Mouse (Mus musculus) layer of hippocampus, postnatal 36 days (tissue): ENCODE measurements at regions not wholly inside any gene's neighbourhood (a gene's known extent, or its start where the extent isn't known, plus 50 kb on each side); places are given as distances from the start of the nearest gene placed in this dataset.
"Not testable (repeated sequence)": the region's sequence is repeated elsewhere in the genome, so short reads cannot be mapped to it uniquely, and the experiment has no call there.

Experiments
- DNase-seq, 2 experiments: peaks; one replicate each; pipeline ENCODE4 v3.0.0; 2022

DNA sequence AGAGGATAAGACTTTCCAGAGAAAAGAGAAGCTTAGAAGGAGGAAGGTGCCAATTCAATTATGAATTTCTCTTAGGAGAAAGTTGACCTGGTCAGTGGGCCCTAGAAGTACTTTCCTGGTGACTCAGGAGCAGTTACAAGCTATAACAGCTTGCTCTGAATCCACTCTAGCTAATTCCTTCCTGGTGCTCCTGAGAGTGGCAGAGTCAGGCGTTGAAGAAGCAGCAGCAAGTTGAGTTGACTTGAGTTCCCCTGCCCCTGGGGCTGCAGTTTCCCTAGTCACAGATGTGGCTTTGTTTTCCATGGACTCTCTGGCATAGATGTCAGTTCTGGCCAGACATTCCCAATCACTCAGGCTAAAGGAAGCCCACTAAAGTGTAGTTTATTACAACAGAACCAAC lies 85.9 kb downstream of the Osr1 start:
- DNase-seq = no peak

DNA sequence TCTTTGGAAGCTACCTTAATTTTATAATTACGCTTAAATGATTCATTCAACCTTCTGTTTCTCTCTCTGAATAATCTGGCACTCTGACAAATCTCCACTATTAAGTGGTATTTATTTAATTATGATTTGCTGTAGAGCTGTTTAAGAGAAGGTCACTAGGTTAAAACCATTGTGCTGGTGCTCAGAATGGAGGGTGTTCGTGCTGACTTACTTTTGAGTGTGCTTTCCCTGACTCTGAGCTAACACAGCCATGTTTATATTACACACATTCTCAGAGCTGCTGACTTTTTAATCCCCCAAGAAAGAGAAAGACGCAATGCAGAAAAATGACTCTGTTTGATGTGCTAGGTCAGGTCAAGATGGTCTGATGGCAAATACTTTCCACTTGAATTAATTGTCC lies 86.4 kb downstream of the Osr1 start:
- DNase-seq = no peak

DNA sequence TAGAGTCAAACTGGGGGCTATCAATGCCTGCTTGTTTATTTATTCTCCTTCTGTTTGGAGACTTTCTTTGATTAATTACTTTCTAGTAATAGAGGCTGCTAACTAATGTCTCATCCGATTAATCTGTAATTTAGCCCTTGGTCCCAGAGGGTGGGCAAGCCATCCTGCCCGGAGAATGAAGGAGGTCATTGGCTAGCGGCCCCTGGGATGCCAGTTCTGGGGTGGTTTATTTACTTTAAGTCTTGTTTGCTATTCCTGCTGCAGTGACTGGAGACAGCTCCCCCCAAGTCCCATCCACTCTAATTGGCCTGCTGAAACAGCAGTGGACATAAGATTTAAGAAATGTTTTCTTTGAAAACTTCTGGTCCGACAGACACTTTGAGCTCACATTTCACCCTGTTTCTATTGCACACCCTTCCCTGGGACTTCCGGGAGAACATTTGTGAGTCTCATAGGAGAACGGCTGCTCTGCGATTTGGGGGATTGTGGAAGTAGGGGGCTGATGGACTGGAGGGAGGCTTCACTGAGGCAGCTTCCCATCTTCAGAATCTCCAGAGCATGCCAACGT lies 87.4 kb downstream of the Osr1 start:
- no peak for DNase-seq

DNA sequence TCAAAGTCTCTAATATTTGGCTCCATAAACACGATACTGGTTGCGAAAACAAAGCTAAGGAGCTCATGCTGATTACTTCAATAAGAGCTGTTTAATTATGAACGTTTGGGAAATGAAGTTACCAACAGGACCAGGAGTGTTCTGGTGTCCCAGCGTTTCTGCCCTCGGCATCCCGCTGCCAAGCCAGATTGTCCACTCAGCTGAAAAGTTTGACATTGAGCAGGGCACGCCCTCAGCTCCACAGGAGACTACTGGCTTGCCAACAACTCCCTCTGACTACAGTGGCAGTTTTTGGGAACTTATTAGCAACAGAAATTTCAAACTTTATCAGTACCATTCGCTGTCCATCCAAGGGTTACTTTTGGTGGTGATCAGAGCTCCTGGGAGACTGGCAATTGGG lies 87.9 kb downstream of the Osr1 start:
- no peak for DNase-seq

DNA sequence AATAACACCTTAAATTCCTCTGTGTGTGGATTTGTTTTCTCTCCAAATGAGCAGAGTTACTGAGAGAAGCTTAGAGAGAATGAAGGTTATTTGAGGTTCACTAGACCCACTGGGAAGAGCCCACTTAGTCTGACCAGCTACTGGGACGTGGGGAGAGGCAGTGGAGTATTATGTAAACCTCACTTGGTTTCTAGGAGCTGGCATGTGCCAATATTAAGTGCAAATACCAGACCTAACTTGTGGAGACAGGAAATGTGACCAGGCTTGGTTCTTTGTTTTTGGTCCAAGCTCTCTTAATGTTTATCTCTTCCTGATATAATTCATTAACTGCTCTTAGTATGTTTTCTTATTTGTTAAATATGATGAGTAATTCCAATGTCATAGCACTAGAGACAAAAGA lies 90.4 kb downstream of the Osr1 start:
- DNase-seq = no peak

DNA sequence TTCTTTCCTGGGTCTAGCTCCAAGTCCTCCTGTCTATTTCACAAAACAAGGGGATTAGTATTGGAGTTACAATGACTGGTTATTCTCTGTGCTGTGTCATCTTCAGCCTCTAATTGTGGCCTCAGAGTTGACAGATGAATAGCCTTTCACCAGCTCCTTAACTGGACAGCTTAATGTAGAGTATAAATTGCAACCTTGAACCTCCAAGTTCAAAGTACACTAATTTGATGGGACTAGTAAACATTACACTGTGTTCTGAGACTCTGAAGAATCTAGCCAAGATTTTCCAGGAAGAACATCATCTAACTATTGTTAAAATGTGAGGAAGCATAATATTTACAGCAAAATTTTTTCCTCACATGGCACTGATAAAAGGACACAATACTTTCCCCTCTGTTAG lies 118.9 kb downstream of the Osr1 start:
- no peak for DNase-seq

DNA sequence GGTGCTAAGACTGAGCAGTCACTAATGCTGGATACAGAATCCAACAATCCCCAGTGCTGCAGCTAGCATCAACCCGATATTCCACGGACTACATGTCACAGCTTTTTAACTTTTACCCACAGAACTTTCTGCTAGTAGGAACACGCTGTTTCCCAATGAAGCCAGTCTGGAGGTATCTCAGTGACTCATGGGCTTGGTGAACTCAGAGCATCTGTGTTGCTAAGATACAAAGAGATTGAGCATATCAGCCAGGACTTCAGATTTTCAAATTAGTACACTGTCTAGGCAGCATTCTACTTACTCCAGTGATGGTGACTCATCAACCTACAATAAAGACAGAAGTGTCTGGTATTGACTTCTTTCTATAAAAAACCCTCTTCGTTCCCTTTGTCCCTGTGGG lies 119.6 kb downstream of the Osr1 start:
- DNase-seq = peak; percentile 21 to 38

DNA sequence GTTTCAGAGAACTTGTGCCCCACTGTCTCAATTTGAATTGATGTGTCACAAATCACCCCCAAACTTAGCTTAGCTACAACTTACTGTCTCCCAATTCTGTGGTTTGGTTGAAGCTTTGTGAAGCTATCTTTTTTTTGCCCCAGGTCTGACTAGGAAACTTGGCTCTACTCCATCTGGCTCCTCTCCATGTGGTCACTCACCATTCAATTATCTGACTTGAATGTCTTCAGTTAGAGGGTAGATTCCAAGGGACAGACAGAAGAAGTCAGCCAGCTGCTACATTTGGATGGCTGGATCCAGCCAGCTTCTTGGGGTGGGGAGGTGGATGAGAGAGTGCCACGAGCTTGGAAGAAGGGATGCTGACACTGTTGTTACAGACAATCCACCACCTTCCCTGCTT lies 163.0 kb downstream of the Osr1 start:
- no peak for DNase-seq

DNA sequence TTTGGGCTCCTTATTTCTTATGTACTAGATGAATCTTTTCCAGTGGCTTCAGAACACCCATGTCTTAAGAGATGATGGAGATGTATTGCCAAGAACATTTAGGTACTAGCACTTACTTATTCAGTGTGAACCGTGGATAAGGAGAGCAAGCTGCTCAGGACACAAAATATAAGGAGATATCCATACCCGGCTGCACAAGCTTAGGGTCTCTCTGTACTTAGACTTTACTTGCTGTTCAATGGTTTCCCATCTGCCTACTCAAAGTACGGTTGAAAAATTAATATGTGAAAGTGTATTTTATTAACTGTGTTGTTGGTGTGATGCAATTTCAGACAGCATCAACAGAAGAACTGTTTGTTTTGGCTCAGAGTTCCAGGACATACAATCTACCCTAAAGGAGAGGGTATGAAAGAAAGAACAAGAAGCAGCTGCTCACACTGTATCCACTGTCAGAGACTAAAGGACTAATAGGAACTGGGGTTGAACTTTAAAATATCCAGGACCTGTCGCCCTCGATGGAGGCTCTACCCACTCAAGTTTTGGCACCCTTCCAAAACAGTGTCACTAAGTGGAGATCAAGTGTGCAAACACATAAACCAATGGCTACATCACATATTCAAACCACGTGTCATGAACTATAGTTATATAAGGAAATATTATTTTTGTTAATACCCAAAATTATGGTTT lies 174.9 kb downstream of the Osr1 start:
- no peak for DNase-seq

DNA sequence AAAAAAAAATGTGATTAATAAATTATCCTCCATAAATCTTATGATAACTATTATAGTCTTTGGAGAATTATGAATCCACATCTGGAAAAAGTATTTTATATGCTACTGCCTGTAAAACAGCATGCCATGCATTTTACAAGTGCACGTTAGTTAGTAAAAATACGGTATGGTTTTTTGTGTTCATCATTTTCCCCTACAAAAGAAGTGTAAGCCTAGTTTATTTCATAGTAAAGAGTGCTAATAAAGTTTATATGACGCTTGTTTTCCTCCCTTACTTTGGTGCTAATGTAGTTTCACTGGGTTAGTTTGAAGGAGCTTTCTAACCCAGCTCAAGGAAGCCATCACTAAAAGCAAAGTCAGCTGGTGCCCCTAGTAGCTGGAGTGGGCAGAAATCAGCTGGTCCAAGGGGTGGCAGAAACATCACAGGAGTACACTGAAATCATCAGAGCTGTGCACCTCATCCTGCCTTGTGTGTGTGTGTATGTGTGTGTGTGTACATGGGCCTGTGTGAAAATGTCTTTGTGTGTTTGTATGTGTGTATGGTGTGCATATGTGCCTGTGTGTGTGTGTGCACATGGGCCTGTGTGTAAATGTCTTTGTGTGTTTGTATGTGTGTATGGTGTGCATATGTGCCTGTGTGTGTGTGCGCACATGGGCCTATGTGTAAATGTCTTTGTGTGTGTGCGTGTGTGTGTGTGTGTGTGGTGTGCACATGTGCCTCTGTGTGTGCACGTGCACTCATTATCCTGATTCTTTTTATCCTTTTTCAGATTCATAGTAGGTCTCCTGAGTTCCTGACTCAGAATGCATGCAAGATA lies 181.6 kb downstream of the Osr1 start:
- no peak for DNase-seq

DNA sequence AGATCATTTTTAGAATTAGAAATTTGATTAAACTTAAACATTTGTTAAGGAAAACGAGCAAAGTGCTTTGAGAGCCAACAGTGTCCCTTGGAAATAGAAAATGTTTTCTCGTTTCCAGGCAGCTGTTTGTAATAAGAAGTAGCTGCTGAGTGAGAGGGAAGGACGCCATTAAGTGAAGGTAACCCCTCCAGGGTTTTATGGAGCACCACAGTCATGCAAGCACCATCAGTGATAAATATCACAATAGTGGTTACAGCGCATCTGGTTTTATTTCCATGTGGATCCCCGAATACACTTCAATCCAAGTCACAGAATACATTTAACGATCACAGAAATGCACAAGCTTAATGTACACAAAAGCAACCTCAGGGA lies 182.1 kb downstream of the Osr1 start:
- DNase-seq = no peak

DNA sequence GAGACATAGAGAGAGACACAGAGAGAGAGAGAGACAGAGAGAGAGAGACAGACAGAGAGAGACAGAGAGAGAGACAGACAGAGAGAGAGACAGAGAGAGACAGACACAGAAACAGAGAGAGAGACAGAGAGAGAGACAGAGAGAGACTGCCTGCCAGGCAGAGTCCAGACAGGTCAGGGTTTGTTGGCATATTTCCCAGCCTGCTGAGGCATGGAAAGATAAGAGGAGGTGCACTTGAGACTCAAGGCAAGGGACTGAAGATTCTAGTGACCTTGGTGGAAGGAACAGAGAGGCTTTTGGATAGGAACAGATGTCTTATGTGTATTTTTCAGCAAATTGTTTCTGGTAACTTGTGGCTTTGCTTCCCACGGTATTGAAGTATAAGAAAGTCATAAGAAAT lies 186.5 kb downstream of the Osr1 start:
- DNase-seq = no peak

DNA sequence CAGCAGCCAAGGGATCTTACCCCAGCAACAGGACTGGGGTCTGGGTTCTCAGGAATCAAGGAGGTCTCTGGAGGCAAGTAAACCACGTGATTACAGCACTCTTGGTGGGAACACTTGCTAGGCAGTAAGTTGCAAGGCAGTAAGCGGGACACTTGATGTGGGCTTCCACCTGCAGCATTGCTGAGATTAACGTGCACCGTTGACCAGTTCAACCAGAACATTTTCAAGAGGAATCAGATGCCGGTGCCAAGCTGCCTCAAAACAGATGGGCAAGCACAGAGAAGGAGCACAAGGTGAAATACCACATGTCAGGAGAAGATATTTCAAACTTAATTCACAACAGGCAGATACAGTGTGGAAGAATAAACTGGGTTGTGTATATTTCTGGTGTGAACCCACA lies 190.9 kb downstream of the Osr1 start:
- no peak for DNase-seq

DNA sequence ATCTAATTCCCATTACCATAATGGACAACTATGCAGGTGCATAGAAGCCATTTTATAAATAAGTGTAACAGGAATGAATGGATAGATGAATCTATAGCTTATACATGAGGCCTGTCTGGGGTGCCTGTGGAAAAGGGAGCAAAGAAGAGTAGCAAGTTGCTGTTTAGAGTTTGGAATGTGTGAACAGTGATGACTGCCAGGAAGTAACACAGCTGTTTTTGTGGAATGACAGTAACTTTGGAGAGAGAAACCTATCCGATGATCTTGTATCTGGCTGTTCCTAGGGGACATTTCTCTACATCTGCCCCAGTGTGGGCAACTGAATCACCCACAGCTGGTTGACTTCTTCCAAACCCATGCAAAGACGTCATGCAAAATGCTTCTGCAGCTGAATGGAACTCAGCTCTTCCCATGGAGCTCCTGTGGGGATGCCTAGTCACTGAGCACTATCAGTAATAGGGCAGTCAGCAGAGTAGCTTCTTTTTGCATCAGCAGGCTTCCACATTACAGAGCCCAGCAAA lies 192.4 kb downstream of the Osr1 start:
- DNase-seq = not testable (repeated sequence)

DNA sequence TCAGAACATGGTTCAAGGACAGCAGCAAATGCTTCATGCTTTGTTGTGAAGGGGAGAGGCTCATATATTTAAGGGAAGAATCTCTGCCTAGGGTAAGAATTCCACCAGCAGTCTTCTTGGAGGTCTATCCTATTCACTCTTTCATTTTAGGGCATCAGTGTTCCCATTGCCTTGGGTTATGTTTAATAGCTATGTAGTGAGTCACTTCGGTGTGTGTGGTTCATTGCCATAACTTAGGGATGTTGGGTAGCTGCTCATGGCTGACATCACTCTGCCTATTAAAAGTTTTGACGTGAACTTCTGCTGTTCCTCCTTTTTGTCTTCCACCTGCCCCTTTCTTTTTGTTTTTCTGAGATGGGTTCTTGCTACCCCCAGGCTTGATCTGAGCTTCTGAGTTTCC lies 192.9 kb downstream of the Osr1 start:
- DNase-seq = no peak

DNA sequence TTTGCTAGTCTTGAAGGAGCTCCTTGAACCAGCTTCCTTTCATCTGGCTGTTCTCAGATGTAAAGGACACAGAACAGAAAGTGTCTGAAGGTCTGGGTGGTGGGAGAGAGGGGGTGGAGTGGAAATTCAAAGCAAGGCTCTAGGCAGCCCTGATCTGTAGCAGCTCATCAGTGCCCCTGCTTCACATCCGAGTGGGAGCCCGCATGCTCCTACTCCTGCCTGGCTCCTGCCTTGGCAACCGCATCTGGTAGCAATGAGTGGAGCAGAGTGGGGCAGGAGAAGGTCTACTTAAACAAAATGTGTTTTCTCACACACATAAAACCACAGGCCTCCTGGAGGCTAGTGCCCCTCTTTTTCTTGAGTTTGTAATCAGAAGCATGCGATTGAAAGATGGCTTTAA lies 201.0 kb downstream of the Osr1 start:
- no peak for DNase-seq

DNA sequence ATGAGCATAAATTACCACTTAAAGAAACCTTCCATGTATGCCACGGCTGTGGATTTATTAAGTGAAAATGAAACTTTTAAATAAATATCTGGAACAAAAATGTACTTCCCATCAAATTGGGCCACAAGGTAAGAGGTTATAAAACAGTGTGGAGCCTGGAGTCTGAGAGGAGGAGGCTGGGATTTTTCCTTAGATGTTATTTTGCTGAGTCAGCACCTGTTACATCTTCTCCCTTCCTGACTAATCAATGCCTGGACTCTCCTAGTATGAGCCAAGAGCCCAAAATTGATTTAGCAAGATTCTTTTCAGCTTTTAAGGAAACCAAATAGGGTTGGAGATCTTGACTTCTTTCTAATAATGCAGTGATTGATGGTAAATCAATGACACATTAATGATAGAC lies 203.0 kb downstream of the Osr1 start:
- DNase-seq = no peak

DNA sequence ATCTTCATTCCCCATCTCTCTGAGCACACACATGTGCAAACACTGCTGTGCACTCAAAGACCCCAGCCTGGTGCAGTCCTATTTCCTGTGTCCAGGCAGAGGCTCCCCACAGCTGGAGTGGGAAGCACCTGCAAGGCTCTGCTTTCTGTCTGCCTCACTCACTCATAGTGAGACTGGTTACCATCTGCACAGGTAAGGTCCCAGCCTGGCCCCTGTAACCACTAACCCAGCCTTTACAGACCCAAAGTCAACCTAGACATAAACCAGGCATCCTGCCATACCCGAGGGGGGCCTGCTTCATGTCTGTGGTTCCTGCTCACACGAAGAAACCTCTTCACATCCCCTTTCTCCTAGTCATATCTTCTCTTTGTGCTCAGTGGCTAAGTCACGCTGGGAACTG lies 232.4 kb downstream of the Osr1 start:
- no peak for DNase-seq

DNA sequence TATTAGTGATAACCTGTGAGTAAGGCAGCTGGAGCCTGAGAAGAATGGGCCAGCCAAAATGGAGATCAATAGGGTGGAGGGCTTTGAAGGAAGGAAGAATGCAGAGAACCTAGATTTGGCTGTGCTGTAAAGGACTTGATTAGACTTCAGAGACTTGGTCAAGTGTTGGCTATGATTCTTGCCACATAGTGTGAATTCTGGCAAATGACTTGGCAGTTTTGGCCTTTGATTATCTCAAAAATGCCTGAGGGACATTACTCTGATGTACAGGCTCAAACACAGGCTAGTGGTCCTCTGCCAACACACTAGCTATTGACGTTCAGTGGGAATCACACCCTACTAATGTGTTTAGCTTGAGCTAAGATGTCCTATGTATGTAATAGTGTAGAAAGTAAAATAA lies 237.5 kb downstream of the Osr1 start:
- no peak for DNase-seq

DNA sequence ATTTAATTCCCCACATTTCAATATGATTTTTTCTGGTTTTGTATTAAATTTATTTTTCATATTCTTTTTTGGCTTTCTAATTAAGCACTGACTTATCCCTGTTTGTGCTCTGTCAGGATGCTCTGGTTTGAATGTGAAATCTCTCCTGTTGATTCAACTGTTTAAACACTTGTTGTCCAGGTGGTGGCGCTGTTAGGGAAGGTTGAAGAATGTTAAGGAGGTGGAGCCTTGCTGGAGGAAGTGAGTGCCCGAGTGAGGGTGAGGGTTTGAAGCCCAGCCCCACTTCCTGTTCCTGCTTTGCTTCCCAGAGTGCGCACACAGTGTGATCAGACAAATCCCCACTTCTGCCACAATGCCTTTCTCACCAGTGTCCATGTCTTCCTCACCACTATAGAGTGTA lies 263.4 kb downstream of the Osr1 start:
- no peak for DNase-seq

DNA sequence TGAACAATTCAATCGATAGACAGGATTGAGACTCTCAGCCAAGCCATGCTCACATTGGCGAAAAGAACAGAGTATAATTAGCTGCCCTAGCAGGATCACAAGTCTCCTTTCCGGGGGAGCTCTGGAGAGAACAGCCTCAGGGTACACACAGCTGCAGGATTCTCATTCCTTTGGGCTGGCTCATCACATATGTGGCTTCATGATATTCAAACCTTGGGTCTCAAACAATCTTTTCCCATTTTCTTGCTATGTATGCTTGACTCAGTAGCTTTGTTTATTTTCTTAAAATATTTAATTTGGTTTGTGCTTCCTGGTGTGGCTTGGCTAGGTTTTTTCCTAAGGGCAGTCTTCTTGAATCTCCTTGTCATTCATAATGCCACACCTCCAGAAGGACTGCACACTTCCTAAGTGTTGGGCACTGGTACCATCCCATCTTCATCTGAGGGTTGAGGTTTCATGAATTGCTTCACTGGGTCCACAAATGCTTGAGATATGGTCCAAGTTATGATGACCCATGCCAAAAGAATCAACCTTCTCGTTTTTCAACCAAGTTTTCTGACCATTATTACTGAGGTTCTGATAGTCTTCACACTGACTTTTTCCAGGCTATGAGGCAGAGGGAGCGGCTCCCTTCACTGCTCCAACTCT lies 269.4 kb downstream of the Osr1 start:
- no peak for DNase-seq

DNA sequence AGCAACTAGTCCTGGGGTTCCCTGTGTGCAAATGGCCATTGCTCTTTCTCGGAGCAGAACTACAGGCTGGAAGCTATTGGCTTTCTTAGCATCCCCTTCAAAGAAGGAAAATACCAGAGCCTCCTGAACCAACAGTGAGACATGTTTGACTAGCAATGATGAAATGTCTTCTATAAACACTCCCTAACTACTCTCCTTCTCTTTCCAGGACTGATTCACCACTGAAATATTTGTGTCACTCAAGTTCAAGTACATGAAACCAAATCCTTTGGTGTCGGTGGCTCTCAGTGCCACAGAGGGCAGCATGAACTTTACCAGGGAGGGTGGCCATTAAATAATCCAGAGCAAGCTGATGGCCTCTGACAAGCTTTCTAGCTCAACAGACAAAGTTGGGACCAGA lies 270.0 kb downstream of the Osr1 start:
- no peak for DNase-seq

DNA sequence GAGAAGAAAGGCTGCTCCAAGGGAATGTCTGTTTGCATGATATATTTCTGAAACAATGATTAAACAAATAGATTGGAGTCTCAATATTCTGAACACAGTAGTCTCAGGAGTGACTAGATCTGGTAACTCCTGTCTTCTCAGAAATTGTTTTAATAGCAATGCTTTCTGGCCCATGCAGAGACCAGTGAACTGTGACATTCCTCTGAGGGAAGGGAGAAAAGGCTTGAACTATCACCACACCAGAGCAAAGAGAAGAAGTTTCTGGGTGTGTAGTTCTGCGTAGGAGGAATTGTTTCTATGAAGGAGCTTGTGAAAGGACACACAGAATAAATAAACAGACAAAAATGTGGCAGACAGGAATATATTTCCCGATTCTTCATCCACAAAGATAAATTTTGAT lies 277.1 kb downstream of the Osr1 start:
- no peak for DNase-seq
